Mouse (Mus musculus) lung, postnatal 0 days (tissue): Measurements from ENCODE around the gene Gm9936. TPM values are rescaled to one million over a fixed set of nuclear protein-coding genes. Genes with fewer than 3 reads are reported as not detected.
A peak's percentile ranks its signal among the peaks of the same experiment; 100 is the strongest.

Experiments
- ATAC-seq: fragments of 200-750 bp; cut with Nextera tagmentation; 2 replicates; pipeline ENCODE4 v1.8.0; 2017; ENCODE audit warnings: moderate library complexity
- DNase-seq: peaks from one replicate; pipeline ENCODE4 v3.0.0-alpha.2; 2016; ENCODE audit warnings: low spot score
- H3K27ac ChIP-seq: fragments of 300-500 bp; sonication (generic); 2 replicates; pipeline ENCODE4 v1.5.1; 2014; ENCODE audit warnings: antibody characterized with exemption, mild to moderate bottlenecking, low read length, mixed read lengths
- H3K27me3 ChIP-seq: fragments of 300-500 bp; sonication (generic); replicated peaks from 2 replicates; pipeline ENCODE4 v1.6.1; 2014; ENCODE audit warnings: low read length, mixed read lengths; ENCODE audit not compliant: insufficient read depth
- H3K36me3 ChIP-seq: fragments of 300-500 bp; sonication (generic); 2 replicates; pipeline ENCODE4 v1.6.1; 2014; ENCODE audit warnings: low read length, mixed read lengths; ENCODE audit not compliant: insufficient read depth
- H3K4me1 ChIP-seq: fragments of 300-500 bp; sonication (generic); 2 replicates; pipeline ENCODE4 v1.6.1; 2014; ENCODE audit warnings: antibody characterized with exemption, low read depth, low read length, mixed read lengths; ENCODE audit not compliant: insufficient read depth
- H3K4me2 ChIP-seq: fragments of 300-500 bp; sonication (generic); replicated peaks from 2 replicates; pipeline ENCODE4 v1.6.1; 2014; ENCODE audit warnings: low read depth, mild to moderate bottlenecking, low read length, moderate library complexity, mixed read lengths
- H3K4me3 ChIP-seq: fragments of 300-500 bp; sonication (generic); 2 replicates; pipeline ENCODE4 v1.5.1; 2014; ENCODE audit warnings: low read depth, low read length
- H3K9ac ChIP-seq: fragments of 300-500 bp; sonication (generic); replicated peaks from 2 replicates; pipeline ENCODE4 v1.6.1; 2014; ENCODE audit warnings: low read depth, mild to moderate bottlenecking
- H3K9me3 ChIP-seq: fragments of 300-500 bp; sonication (generic); 2 replicates; pipeline ENCODE4 v1.6.1; 2016; ENCODE audit warnings: low read length, mixed read lengths
- CTCF ChIP-seq: IDR thresholded peaks from 2 replicates; pipeline ENCODE4 v1.5.1; 2016; ENCODE audit warnings: antibody characterized with exemption, mild to moderate bottlenecking
- EP300 ChIP-seq: IDR thresholded peaks from 2 replicates; pipeline ENCODE4 v1.6.1; 2016; ENCODE audit warnings: antibody characterized with exemption, mild to moderate bottlenecking, control low read depth
- WGBS: fragments of 180-500 bp; shearing (Covaris S2); extraction: QIAGEN DNeasy Blood & Tissue Kit; methylation state at CpG from one replicate; pipeline ENCODE4 v1.1.7; 2014; 5-methylcytosine and 5-hydroxymethylcytosine counted together
- polyA plus RNA-seq: library from polyadenylated mRNA; unstranded; fragments of >200 nt; fragmentation: Nextera tagmentation; extraction: Ambion mirVana; gene quantifications from 2 replicates; pipeline ENCODE4 v1.2.1, GENCODE M21; 2015

Gm9936 gene
- not detected in 2 replicates for polyA plus RNA-seq

DNA sequence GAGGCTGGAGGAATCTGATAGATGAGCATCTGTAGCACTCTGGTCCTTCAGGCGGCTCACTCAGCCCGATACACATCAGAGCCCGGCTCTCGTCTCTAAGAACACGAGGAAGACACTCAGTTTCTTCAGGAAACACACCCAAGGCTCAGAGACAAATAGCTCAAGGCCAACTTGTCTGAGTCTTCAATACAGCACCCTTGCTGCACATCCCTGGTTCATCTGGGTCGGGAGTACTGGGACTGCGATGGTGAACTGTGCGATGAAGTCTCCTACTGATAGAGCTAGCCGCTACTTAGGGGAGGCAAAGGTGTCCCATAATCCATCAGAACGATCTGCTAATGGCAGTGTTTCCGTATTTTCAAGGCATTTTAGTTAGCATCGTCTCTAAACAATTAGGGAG lies at the start of gene Gm9936:
Gm9936 (minus strand) TSS at position 101 of the 400 bp plus-strand sequence.
- TF ChIP-seq EP300: no peak
- no peak for TF ChIP-seq CTCF
- Histone ChIP-seq H3K36me3 (no peaks in the 10 kb centered on the region), H3K27me3 (peaks cover 3% of the 10 kb centered on the region; the same call in 1 of the 2 replicates), H3K27ac (no peak within 1 kb of the TSS), H3K9ac (no peak within 1 kb of the TSS), H3K4me1 (no peaks in the 10 kb centered on the region), H3K4me2 (peak within 1 kb of the TSS; percentile 34), H3K9me3 (no peaks in the 10 kb centered on the region), H3K4me3 (no peak within 1 kb of the TSS)
- ATAC-seq (no peak), DNase-seq (no peak)
- 69% methylated on average over 12 of the region's 12 CpGs for WGBS

- Histone ChIP-seq H3K36me3 (peaks cover 4% of the 10 kb centered on the region; the same call in 1 of the 2 replicates), H3K4me2 (no peak overlapping the region), H3K9ac (no peak overlapping the region), H3K27me3 (no peaks in the 10 kb centered on the region), H3K27ac (no peak overlapping the region), H3K4me3 (no peak overlapping the region), H3K4me1 (no peaks in the 10 kb centered on the region), H3K9me3 (no peaks in the 10 kb centered on the region)
- TF ChIP-seq CTCF (peak; percentile 83), EP300 (no peak)
- DNase-seq: peak; percentile 72
- no peak for ATAC-seq
- WGBS: 29% methylated on average over 1 of the region's 1 CpGs
Measured at GRCm38 (mm10) chr5:114902413-114902812, 43.9 kb upstream of the Gm9936 start.

DNA sequence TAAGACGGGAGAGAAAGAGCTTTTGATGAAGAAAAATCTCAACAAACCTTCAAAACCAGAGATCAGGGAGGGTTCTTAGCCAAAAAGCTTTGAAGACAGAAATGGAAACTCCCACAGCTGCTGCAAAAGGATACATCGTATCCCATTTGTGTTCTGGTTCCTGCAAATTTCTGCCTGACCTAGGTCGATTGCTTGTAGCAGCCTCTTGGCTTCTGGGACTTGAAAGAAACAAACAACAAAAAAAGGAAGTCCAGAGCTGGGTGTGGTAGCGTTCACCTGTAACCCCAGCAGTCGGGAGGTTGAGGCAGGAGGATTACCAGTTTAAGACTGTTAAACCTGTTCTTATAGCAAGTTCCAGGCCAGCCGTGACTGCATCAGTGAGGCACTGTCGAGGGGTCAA lies 40.4 kb upstream of the Gm9936 start:
- 71% methylated on average over 7 of the region's 7 CpGs for WGBS
- H3K27ac ChIP-seq: no peak overlapping the region

GRCm38 (mm10) chr5:114897374-114897793 lies 38.9 kb upstream of the Gm9936 start:
- no peaks in the 10 kb centered on the region for H3K27me3 ChIP-seq
- H3K9ac ChIP-seq: 0 out of 2 replicates have a peak overlapping the region, but pooled peaks have one; percentile 27
- peak overlapping the region; percentile 58 for H3K4me2 ChIP-seq
- 7% methylated on average over 7 of the region's 7 CpGs for WGBS
- no peaks in the 10 kb centered on the region for H3K4me1 ChIP-seq
- no peak for TF ChIP-seq EP300
- no peak for TF ChIP-seq CTCF
- ATAC-seq: peak; percentile 69
- peak overlapping the region; percentile 11 for H3K27ac ChIP-seq
- no peaks in the 10 kb centered on the region for H3K9me3 ChIP-seq
- no peaks in the 10 kb centered on the region for H3K36me3 ChIP-seq
- peak overlapping the region; percentile 46 for H3K4me3 ChIP-seq
- DNase-seq: peak; percentile 76

More for the DNA sequence above, 40.4 kb upstream of the Gm9936 start:
- H3K9me3 ChIP-seq: no peaks in the 10 kb centered on the region
- no peaks in the 10 kb centered on the region for H3K27me3 ChIP-seq
- H3K4me1 ChIP-seq: no peaks in the 10 kb centered on the region
- TF ChIP-seq EP300: no peak
- no peak for TF ChIP-seq CTCF
- DNase-seq (no peak), ATAC-seq (no peak)
- H3K9ac ChIP-seq: no peak overlapping the region
- H3K4me3 ChIP-seq: no peak overlapping the region
- H3K4me2 ChIP-seq: peak overlapping the region; percentile 58
- H3K36me3 ChIP-seq: no peaks in the 10 kb centered on the region

GRCm38 (mm10) chr5:114896688-114897373 lies 38.3 kb upstream of the Gm9936 start, which contains the start of gene Oasl2:
TSS of gene Oasl2 (plus strand) at chr5:114896936.
- H3K9me3 ChIP-seq: no peaks in the 10 kb centered on the region
- no peak for DNase-seq
- H3K36me3 ChIP-seq: no peaks in the 10 kb centered on the region
- H3K4me1 ChIP-seq: no peaks in the 10 kb centered on the region
- ATAC-seq: no peak
- H3K9ac ChIP-seq: 0 out of 2 replicates have a peak within 1 kb of the TSS, but pooled peaks have one; percentile 27
- H3K27me3 ChIP-seq: no peaks in the 10 kb centered on the region
- WGBS: 51% methylated on average over 13 of the region's 13 CpGs
- no peak for TF ChIP-seq CTCF
- no peak for TF ChIP-seq EP300
- H3K4me3 ChIP-seq: peak within 1 kb of the TSS; percentile 46
- H3K27ac ChIP-seq: peak within 1 kb of the TSS; percentile 11
- peak within 1 kb of the TSS; percentile 58 for H3K4me2 ChIP-seq

DNA sequence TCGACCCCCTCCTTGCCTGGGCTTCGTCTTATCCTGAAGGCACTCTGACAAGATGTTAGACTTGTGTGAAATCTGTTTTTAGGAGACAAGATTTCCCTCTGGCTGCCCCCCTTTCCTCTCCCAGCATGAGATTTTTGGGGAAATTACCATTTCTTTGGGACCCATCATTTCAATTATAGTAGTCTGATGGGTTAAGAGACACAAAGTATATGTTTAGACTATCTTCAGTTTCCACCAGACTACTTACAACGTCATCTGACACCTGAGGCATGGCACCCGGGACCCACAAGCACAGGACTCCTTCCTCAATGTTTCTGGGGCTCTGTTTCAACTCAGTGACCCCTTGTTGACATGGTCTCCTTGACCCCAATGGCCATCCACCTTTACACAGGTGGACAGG lies 37.1 kb upstream of the Gm9936 start:
- 79% methylated on average over 4 of the region's 4 CpGs for WGBS
- Histone ChIP-seq H3K36me3 (no peaks in the 10 kb centered on the region), H3K27ac (no peak overlapping the region), H3K9ac (no peak overlapping the region), H3K4me2 (no peak overlapping the region), H3K9me3 (no peaks in the 10 kb centered on the region), H3K27me3 (no peaks in the 10 kb centered on the region), H3K4me3 (no peak overlapping the region), H3K4me1 (no peaks in the 10 kb centered on the region)
- DNase-seq (no peak), ATAC-seq (no peak)
- no peak for TF ChIP-seq EP300
